Mouse (Mus musculus) adrenal gland (tissue): ENCODE measurements around the gene Marco.

ENCODE experiments used
- intact Hi-C: fragments of 180-260 bp; cut with DNase I; formaldehyde crosslinking; loops from one replicate; pipeline ENCODE4 v1.15.1; 2025
- long read RNA-seq, 2 experiments: library from polyadenylated mRNA; unstranded; transcript quantifications; one replicate each; pipeline ENCODE4 v2.0.0; 2020; ENCODE audit warnings: borderline replicate concordance in 1 of 2; ENCODE audit not compliant: insufficient replicate concordance in 1 of 2

Marco gene
- long read RNA-seq, experiment 1 = 0 reads
- long read RNA-seq, experiment 2 = 0 reads

DNA sequence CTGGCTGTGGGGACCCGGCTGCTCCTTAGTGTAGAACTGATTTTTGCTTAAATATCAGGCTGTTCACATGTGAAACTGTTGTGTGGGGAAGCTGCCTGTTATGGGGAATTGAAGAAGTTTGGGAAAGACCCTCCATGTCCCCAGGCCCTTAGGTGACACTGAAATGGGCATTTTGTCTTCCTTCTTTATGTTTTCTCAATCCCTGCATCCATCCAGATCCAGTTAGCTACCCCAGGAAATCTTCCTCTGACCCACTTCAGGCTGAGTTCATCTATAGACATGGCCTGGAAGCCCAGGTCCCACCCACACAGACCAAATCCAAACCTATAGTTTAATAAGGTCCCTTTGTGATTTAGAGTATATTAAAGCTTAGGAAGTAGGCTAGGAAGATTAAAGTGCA is at the start of gene Marco:
Gene Marco (minus strand): TSS at position 101 of the 400 bp plus-strand sequence.
- intact Hi-C loops = no loop called here

GRCm38 (mm10) chr1:120539506-120540029 is 34.7 kb upstream of the Marco start:
- intact Hi-C loops = loop anchor here (10.0 kb wide), 1 partner anchor 345 kb away; no protein-coding TSS in a partner anchor

DNA sequence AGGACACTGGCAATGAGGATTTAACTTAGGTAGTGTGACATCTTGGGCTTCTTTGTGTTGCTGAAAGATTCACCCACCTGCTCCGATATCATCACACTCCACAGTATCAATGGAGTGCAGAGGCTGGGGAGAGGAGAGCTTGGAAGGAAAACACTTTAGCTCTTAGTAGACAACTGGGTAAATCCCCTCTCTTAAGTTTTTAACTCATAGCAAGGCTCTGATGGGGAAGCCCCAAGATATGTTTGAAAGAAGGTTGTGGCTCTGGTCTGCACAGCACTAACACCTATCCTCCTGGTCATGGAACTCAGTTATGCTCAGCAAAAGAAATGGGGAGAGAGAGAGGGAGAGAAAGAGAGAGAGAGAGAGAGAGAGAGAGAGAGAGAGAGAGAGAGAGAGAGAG is 32.2 kb upstream of the Marco start:
- intact Hi-C loops = no loop called here

- intact Hi-C loops = no loop called here
Observed at GRCm38 (mm10) chr1:120535919-120536318, 31.1 kb upstream of the Marco start.

- intact Hi-C loops = no loop called here
Observed at GRCm38 (mm10) chr1:120532321-120532916, 27.6 kb upstream of the Marco start.

DNA sequence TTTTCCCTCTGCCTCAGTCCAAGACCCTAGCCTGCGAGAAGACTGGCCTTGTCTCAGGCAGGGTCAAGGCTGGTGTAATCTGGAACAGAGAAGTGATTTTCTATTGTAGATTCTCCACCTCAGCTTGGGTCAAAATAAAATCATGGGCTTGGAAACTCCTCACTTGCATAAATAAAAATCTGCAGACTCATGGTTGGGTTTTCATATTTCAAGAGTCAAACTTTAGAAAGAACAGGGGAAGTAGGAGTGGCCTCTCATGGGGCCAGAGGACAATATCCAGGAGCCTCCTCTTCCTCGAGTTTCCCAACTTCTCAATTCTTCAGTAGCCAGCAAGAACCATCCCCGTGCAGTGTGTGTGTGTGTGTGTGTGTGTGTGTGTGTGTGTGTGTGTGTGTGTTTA is 26.9 kb upstream of the Marco start:
- intact Hi-C loops = no loop called here

DNA sequence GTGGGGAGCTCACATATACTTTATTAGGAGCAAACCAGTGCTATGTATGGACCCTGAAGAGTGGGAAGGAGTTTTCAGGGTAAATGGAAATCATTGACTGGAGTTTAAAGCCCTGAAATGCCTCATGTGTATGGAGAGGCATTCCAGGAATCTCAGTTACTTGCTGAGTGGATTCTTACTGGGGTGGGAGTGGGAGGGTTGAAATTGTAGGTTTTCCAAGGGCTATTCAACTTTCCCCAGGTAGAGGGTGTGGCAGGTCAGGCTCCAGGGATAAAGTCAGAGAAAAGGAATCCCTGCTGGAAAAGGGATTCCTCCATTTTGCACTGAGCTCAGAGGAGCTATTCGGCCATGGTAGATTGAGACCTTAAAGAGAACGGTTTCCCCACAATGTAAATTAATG is 25.1 kb upstream of the Marco start:
- intact Hi-C loops = no loop called here

GRCm38 (mm10) chr1:120517618-120518017 is 12.8 kb upstream of the Marco start:
- intact Hi-C loops = no loop called here

DNA sequence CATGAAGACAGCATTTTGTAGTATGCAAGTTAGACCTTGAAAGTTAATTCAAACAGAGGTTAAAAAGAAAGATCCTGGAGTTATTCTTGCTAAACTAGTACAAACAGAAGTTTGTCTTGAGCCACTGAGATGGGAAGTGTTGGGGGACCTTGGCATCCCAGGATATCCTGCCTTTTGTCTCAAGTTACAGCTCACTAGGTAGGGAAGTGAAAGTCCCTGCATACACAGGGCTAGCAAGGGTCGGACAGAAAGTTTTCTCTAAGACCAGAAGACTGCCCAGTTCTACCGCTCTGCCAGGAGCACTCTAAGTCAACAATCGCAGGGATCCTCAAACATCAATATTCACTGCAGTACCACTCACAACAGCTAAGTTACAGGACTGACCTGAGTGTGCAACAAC is 5.5 kb upstream of the Marco start:
- intact Hi-C loops = no loop called here

GRCm38 (mm10) chr1:120508976-120509375 is 4.2 kb upstream of the Marco start:
- intact Hi-C loops = no loop called here

DNA sequence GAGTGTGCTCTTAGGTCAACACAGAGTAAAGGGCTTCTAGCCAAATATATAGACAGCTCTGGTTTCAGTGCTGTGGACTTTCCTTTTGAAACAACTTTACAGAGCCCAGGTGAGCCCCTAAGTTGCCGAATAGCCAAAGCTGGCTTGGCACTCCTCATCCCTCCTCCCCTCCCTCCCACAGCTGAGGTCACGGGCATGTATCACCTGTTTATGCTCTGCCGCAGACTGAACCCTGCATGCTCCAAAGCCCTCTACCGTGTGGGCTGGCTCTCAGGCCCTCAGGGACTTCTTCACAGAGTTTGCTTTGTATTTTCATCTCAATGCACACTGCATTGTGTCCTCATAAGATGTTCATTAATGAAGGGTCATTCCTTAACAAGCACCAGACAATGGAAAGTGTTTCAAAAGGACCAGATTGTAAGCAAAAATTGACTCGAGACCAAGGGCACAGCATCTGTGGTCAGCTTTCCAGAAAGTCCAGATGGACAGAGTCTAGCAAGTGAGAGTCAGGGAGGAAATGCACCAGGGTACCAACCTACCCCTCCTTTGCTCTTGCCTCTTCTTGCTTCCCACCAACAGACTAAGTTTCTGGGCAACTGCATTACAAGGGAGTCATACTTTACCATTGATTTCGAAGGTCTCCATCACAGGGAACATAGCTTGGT is 646 bp downstream of the Marco start:
- intact Hi-C loops = no loop called here

DNA sequence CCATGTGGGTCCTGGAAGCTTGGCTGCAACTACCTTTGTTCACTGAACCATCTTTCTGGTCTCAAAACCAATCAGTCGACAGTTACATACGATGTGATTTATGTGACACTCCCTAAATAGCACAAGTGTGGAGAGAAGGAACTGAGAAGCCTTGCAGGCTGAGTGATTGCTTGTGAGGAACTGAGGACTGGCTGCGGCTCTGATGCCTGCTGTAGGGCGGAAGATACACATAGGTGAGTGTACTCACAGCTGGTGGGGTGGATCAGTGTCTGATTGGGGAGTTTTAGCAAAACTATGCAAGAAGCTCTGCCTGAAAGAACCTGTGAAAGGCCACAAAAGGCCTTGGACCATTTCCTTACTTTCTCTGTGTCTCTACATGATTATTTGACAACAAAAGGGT is 3.3 kb downstream of the Marco start:
- intact Hi-C loops = no loop called here

DNA sequence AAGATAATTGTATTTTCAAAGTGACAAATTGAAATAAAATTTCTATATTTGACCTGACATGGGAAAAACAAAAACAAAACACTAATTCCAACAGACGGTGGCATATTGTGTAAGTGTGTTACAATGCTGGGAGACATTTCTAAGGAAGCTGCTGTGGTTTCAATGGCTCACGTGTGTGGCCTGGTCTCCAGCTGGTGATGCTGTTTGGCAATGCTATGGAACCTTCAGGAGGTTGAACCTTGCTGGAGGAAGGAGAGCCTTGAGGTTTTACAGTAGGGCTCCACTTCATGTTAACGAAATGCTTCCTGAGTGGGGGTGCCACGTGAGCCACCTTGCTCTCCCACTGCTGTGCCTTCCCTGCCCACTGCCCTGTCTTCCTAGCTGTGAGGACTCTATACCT is 6.8 kb downstream of the Marco start:
- intact Hi-C loops = no loop called here

- intact Hi-C loops = no loop called here
Observed at GRCm38 (mm10) chr1:120480937-120481336, 23.9 kb downstream of the Marco start.

GRCm38 (mm10) chr1:120474825-120475224 is 30.0 kb downstream of the Marco start:
- intact Hi-C loops = no loop called here

- intact Hi-C loops = loop anchor here (2.0 to 5.0 kb wide), 3 partner anchors 78 to 272 kb away; no protein-coding TSS in a partner anchor
Observed at GRCm38 (mm10) chr1:120468891-120469290, 35.9 kb downstream of the Marco start.

DNA sequence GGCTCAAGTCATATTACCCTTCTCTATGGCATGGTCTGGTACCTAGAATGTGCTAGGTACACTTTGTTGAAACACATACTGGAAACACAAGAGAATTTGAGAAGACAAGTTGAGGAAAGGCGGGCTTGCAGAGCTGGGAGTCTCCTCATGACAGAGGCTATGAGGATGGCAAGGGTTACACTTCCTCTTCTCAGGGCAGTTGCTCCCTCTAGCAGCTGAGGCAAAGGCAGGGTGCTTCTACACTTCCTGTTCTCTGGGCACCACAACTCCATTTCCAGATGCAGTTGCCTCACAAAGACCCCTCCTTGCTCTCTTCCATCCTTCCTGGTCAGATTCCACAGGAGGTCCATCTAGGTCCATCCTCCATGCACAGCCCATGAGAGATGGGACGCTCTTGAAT is 37.5 kb downstream of the Marco start:
- intact Hi-C loops = loop anchor here (5.0 kb wide), 2 partner anchors 80 to 270 kb away; no protein-coding TSS in a partner anchor

GRCm38 (mm10) chr1:120466751-120467150 is 38.1 kb downstream of the Marco start:
- intact Hi-C loops = loop anchor here (5.0 kb wide), 2 partner anchors 81 to 269 kb away; no protein-coding TSS in a partner anchor

DNA sequence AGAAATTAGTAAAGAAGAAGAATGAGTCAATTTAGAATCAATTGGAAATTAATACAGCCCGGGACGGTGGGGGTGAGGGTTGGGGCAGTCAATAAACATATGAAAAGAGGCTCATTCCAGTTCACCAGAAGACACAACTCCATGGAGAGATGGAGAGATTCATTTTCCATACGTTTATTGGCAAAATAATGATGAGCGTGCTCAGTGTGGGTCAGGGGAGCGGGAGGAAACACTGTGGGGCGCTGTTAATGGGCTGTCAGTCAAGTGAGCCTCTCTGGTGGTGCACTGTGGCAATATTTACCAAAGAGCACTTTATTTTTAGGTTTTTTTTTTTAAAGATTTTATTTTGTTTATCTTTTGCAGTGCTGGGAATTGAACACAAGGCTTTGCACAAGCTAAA is 45.8 kb downstream of the Marco start:
- intact Hi-C loops = no loop called here

DNA sequence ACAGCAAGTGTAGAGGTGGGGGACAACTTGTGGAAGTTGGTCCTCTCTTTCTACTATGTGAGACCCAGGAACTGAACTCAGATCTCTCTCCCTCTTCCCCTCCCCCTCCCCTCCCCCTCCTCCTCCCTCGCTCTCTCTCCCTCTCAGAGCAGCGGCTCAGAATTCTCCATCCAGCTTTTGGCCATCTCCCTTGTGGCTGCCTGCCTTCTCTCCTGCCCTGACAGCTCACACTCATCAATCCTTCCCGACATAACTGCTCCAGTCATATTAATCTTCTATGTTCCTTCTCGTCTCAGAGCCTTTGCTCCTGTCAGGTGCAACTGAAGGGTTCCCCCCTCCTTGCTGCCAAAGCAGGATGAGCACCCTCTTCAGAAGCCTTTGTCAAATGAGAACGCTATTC is 46.3 kb downstream of the Marco start:
- intact Hi-C loops = no loop called here

DNA sequence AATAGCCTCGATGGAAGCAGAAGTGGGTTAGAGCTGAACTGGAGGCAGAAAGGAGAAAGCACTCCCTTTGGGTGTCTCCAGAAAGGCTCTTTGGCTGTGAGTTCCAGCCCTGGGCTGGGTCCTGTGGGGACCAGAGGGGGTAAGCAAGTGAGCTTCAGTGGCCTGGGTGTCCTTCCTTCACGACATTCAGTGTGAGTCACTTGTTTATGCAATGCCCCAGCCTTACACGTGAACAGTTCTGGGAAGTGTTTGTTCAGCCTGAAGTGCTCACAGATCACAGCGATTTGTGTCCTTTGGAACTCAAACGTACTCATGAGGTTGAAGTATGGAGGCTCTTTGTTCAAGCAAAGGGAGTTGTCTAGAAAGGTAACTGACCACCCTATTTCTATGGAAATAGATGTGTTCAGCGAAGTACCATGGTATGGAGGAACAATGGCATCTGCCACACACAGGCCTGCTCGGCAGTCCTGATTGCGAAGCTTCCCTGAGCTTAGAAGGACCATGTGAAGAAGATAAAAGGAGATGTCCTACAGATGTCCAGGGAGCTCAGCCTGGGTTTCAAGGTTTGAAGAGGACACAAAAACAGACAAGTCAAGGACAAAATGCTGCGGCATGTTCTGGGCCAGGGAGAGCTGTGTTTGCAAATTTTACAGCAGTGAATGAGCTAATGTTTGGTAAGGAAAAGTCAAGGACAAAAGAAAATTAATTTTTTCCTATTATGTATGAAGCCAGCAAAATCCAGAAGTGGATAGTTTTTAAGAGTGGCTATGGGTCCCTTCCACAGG is 53.1 kb downstream of the Marco start:
- intact Hi-C loops = no loop called here

DNA sequence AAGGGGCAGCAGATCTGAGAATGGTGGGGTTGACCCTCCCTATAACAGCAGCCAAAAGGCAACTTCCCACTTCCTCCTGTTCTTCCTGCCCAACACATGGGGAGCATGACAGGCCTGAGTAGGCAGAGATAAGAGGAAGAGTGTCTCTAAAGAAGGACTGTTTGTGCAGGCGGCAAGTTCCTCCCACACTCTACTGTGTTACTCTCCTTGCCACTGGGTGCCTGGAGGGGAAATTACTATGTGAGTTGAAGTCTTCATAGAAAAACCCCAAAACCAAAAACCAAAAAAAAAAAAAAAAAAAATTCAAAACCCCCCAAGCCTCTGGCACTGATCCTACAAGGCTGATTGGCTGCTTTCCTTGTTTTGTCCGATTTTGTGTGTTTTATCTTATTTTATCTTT is 55.2 kb downstream of the Marco start:
- intact Hi-C loops = no loop called here
